Mouse (Mus musculus): ENCODE data around the gene Agap1. TPM values are rescaled to one million over a fixed set of nuclear protein-coding genes. Genes with fewer than 3 reads are reported as not detected.

The Agap1 gene
- total and polyA plus RNA-seq, 3 experiments = 0.01 TPM; not detected in 2

DNA sequence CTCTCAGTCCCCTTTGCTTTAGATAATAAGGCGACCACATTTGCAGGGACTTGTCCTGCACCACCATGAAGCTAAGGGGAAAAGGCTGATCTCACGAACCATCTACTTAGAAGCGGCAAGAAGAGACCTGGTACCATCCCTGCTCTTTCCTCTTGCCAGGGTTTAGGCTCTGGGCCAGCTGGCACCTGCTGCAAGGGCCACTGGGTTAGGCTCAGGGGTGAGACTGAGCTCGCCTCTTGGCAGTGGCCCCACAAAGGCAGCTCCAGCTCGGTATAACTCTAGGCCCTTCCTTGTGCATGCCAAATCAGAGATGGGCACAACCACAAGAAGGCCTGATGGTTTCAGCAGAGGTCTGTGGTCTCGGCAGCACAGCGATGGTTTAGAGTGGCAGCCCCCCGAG lies 167.3 kb downstream of the Agap1 start:
- Histone ChIP-seq H3K27ac (ENCODE audit: control insufficient read depth, low read depth, low read length) (no peak overlapping the region), H3K36me3 (ENCODE audit: control insufficient read depth in 1 of 2, insufficient read depth in 2 of 2, low read length in 2 of 2) (no peaks in the 10 kb centered on the region), H3K9ac (ENCODE audit: control insufficient read depth, low read depth, low read length, poor library complexity, severe bottlenecking) (no peak overlapping the region), H3K9me3 (replicated peaks; ENCODE audit: insufficient read depth, low read length) (no peaks in the 10 kb centered on the region), H3K27me3 (ENCODE audit: control insufficient read depth in 1 of 2, insufficient read depth in 2 of 2, low read length in 2 of 2) (no peaks in the 10 kb centered on the region), H3K4me3 (ENCODE audit: control insufficient read depth in 1 of 2, insufficient read depth in 1 of 2, low read depth in 2 of 2, low read length in 2 of 2) (no peak overlapping the region), H3K79me2 (ENCODE audit: control insufficient read depth, insufficient read depth, low read length, poor library complexity) (no peaks in the 10 kb centered on the region), H3K4me1 (ENCODE audit: control insufficient read depth in 1 of 2, insufficient read depth in 2 of 2, low read length in 2 of 2) (no peaks in the 10 kb centered on the region)
- TF ChIP-seq MAZ (IDR thresholded peaks at IDR 0.05; ENCODE audit: low read depth, low read length) (no peak), POLR2AphosphoS5 (IDR thresholded peaks at IDR 0.05; ENCODE audit: borderline replicate concordance, low read depth, low read length) (no peak), CHD2 (IDR thresholded peaks at IDR 0.05; ENCODE audit: low read length) (no peak), MAX (IDR thresholded peaks at IDR 0.05; ENCODE audit: low read length) (no peak), TBP (IDR thresholded peaks at IDR 0.05; ENCODE audit: low read depth, low read length) (no peak), ZMIZ1 (IDR thresholded peaks at IDR 0.05; ENCODE audit: low read depth, low read length) (no peak), GABPA (IDR thresholded peaks at IDR 0.05; ENCODE audit: low read depth, low read length) (no peak), TCF12 (IDR thresholded peaks at IDR 0.05; ENCODE audit: low read depth, low read length) (no peak), ZKSCAN1 (IDR thresholded peaks at IDR 0.05; ENCODE audit: low read depth, low read length) (no peak)
- no peak for DNase-seq (ENCODE audit: low read depth, low spot score)

DNA sequence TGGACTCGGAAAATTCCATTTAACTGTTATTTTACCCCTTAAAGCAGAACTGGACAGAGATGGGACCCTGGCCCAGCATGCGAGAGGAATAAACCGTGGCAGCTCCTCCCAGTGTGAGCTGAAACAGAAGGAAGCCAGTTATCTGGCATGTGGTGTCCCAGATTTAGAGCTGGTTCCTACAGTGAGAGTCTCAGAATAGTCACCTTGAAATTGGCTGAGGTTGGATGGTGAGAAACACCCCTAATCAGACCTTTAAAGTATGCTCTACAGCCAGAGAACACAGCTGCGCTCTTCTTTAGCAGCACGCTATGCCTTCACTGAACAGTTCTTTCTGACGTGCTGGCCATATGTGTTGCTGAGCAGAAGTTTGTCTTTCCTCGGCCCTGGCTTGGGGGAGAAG lies 168.2 kb downstream of the Agap1 start:
- no peaks in the 10 kb centered on the region for H3K79me2 ChIP-seq (ENCODE audit: control insufficient read depth, insufficient read depth, low read length, poor library complexity)
- no peak overlapping the region for H3K4me3 ChIP-seq (ENCODE audit: control insufficient read depth in 1 of 2, insufficient read depth in 1 of 2, low read depth in 2 of 2, low read length in 2 of 2)
- H3K4me1 ChIP-seq (ENCODE audit: control insufficient read depth in 1 of 2, insufficient read depth in 2 of 2, low read length in 2 of 2) = no peaks in the 10 kb centered on the region
- DNase-seq (ENCODE audit: low read depth, low spot score) = no peak
- TF ChIP-seq BHLHE40 (IDR thresholded peaks at IDR 0.05; ENCODE audit: borderline replicate concordance, low read depth, low read length) = no peak
- TF ChIP-seq GABPA (IDR thresholded peaks at IDR 0.05; ENCODE audit: low read depth, low read length) = no peak
- TF ChIP-seq GATA1 (IDR thresholded peaks at IDR 0.05; ENCODE audit: low read depth, low read length) = no peak
- TF ChIP-seq USF1 (IDR thresholded peaks at IDR 0.05; ENCODE audit: low read depth, low read length) = no peak
- TF ChIP-seq ZNF384 (IDR thresholded peaks at IDR 0.05; ENCODE audit: low read depth, low read length) = no peak
- H3K36me3 ChIP-seq (ENCODE audit: control insufficient read depth in 1 of 2, insufficient read depth in 2 of 2, low read length in 2 of 2) = no peaks in the 10 kb centered on the region
- H3K9me3 ChIP-seq (replicated peaks; ENCODE audit: insufficient read depth, low read length) = no peaks in the 10 kb centered on the region
- no peaks in the 10 kb centered on the region for H3K27me3 ChIP-seq (ENCODE audit: control insufficient read depth in 1 of 2, insufficient read depth in 2 of 2, low read length in 2 of 2)
- no peak overlapping the region for H3K27ac ChIP-seq (ENCODE audit: control insufficient read depth, low read depth, low read length)
- no peak overlapping the region for H3K9ac ChIP-seq (ENCODE audit: control insufficient read depth, low read depth, low read length, poor library complexity, severe bottlenecking)

DNA sequence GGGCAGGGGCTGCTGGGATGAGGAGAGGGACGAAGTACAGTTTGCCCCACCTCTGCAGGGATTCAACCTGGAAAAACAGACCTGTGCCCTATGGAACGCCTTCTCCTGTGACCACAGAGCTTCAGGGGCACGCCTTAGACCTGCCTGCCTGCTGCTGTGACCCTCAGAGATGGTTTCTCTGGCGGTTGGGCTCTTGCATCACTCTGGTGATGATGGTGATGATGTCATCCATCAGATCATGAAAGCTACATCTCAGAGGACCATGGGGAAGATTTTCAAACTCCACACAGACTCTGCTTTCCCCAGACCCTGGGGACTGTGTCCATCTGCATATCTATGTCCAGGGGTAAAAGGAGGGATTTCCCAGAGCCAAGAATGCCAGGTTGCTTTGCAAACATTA lies 170.7 kb downstream of the Agap1 start:
- DNase-seq (ENCODE audit: low read depth, low spot score) = no peak
- no peak overlapping the region for H3K27ac ChIP-seq (ENCODE audit: control insufficient read depth, low read depth, low read length)
- H3K36me3 ChIP-seq (ENCODE audit: control insufficient read depth in 1 of 2, insufficient read depth in 2 of 2, low read length in 2 of 2) = no peaks in the 10 kb centered on the region
- no peaks in the 10 kb centered on the region for H3K27me3 ChIP-seq (ENCODE audit: control insufficient read depth in 1 of 2, insufficient read depth in 2 of 2, low read length in 2 of 2)
- H3K9ac ChIP-seq (ENCODE audit: control insufficient read depth, low read depth, low read length, poor library complexity, severe bottlenecking) = no peak overlapping the region
- H3K9me3 ChIP-seq (replicated peaks; ENCODE audit: insufficient read depth, low read length) = no peaks in the 10 kb centered on the region
- no peaks in the 10 kb centered on the region for H3K79me2 ChIP-seq (ENCODE audit: control insufficient read depth, insufficient read depth, low read length, poor library complexity)
- TF ChIP-seq ELF1 (IDR thresholded peaks at IDR 0.05; ENCODE audit: low read depth, low read length) (no peak), KAT2A (conservative IDR thresholded peaks at IDR 0.05; ENCODE audit: low read depth, low read length) (no peak), MAZ (IDR thresholded peaks at IDR 0.05; ENCODE audit: low read depth, low read length) (no peak), ZC3H11A (IDR thresholded peaks at IDR 0.05; ENCODE audit: low read depth, low read length) (no peak), BHLHE40 (IDR thresholded peaks at IDR 0.05; ENCODE audit: borderline replicate concordance, low read depth, low read length) (no peak), NELFE (IDR thresholded peaks at IDR 0.05; ENCODE audit: low read depth, low read length) (no peak), MXI1 (IDR thresholded peaks at IDR 0.05; ENCODE audit: low read depth, low read length) (no peak), EP300 (IDR thresholded peaks at IDR 0.05; ENCODE audit: low read depth in 1 of 2, low read length in 2 of 2) (no peak), POLR2AphosphoS5 (IDR thresholded peaks at IDR 0.05; ENCODE audit: borderline replicate concordance, low read depth, low read length) (no peak), GABPA (IDR thresholded peaks at IDR 0.05; ENCODE audit: low read depth, low read length) (no peak), ETS1 (IDR thresholded peaks at IDR 0.05; ENCODE audit: low read depth, low read length) (no peak)
- no peak overlapping the region for H3K4me3 ChIP-seq (ENCODE audit: control insufficient read depth in 1 of 2, insufficient read depth in 1 of 2, low read depth in 2 of 2, low read length in 2 of 2)
- no peaks in the 10 kb centered on the region for H3K4me1 ChIP-seq (ENCODE audit: control insufficient read depth in 1 of 2, insufficient read depth in 2 of 2, low read length in 2 of 2)

Data from MEL (cell line).